Mouse (Mus musculus) brain, embryonic 14.5 days (tissue): ENCODE measurements around the gene Catsperz.

Source experiments
- CTCF ChIP-seq: fragments of 200-500 bp; IDR thresholded peaks from 2 replicates; pipeline ENCODE4 v1.5.1; 2012; ENCODE audit warnings: inconsistent platforms, mild to moderate bottlenecking, moderate library complexity, borderline replicate concordance; ENCODE audit not compliant: insufficient read depth, insufficient read length; ENCODE audit errors: extremely low read depth
- POLR2A ChIP-seq: fragments of 200-500 bp; IDR thresholded peaks from 2 replicates; pipeline ENCODE4 v1.6.1; 2012; ENCODE audit warnings: mild to moderate bottlenecking, inconsistent platforms, borderline replicate concordance; ENCODE audit not compliant: poor library complexity, insufficient read depth, insufficient read length, severe bottlenecking; ENCODE audit errors: extremely low read depth

DNA sequence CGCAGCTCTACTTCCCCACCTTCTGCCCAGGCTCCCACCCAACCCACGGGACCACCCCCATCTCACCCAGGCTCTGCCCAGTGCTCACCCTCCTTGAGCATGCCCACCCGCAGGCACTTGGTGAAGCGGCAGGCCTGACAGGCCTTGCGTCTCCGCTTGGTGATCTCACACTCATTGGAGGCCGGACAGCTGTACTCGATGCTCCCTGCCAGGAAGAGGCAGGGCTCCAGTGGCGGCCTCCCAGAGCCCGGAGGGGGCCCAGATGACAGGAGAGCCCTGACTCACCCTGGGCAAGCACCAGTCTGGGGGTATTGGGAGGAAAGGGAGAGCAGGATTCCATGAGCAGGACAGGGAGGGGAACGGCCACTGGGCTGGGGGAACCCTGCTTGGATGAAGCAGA lies 11.2 kb downstream of the Catsperz start:
- TF ChIP-seq CTCF, result no peak
- no peak for TF ChIP-seq POLR2A
